Mouse (Mus musculus) Muller cell, postnatal 12 days (primary cell): ENCODE measurements at regions not wholly inside any gene's neighbourhood (a gene's known extent, or its start where the extent isn't known, plus 50 kb on each side); places are given as distances from the start of the nearest gene placed in this dataset.
A peak's percentile ranks its signal among the peaks of the same experiment; 100 is the strongest.
"Not testable (repeated sequence)": the region's sequence is repeated elsewhere in the genome, so short reads cannot be mapped to it uniquely, and the experiment has no call there.

Experiments used
- DNase-seq: peaks from one replicate; pipeline ENCODE4 v3.0.0-alpha.2; 2015; ENCODE audit errors: inconsistent ontology term

DNA sequence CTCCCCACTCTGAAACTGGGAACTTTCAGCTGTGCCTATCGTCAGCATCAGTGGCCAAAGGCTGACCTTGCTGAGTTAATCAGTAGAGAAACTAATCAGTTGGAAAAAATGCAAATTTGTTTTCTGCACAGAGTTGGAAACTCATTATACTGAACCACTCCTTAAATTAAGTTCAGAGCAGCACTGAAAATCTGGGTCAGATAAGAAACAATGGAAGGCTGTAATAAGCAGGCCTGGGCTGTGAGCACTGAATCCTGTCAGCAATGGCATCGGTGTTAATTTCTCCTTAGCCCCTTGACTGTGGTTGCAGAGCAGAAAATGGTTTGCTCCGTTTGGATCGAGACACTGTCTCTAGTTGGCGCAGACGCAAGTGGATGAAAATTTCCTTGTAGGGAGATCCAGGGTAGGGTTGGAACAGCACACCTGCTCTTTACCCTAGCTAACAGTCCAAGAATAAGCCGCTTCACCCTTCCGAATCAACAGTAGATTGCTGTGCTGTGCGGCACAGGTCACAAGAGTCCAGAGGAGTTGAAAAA is 289.4 kb downstream of the Tox3 start:
- peak; percentile 81 for DNase-seq

- DNase-seq: no peak
These were observed 291.8 kb downstream of the Tox3 start for GRCm38 (mm10) chr8:90056331-90056730.

DNA sequence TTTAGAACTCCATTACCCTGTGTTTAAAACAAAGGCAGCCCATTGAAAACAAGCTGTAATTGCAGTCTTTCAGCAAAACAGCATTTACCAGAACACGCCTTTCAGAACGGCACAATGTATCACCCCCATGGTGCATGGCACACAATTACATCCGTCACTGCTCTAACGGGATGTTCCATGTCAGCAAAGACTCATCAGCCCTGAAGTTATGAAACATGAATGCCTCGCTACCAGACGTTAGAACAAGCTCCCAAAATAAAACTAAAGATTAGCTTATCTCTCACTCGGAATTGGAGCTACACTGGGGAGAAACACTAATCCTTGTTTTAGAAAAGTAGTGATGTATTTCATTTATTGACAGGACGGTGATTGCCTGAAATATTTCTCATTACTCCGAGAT is 301.4 kb downstream of the Tox3 start:
- DNase-seq: no peak

DNA sequence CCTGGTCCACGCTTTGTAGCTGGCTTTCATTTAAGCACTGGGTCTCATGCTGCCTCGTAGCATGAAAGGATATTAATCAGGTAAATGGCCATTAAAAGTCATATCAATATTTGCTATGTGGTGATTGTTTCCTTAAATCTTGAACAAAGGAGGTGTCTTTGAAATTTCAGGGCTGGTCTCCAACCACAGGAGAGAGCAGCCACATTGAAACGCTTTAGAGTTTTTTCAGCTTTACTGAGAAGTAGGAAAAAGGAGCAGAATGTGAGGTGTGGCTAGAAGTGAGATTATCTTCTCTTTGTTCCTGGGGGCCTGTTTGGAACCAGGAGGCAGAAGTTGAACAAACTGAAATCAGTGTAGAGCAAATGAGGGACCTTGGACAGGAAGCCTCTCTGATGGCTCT is 311.7 kb downstream of the Tox3 start:
- DNase-seq: no peak

DNA sequence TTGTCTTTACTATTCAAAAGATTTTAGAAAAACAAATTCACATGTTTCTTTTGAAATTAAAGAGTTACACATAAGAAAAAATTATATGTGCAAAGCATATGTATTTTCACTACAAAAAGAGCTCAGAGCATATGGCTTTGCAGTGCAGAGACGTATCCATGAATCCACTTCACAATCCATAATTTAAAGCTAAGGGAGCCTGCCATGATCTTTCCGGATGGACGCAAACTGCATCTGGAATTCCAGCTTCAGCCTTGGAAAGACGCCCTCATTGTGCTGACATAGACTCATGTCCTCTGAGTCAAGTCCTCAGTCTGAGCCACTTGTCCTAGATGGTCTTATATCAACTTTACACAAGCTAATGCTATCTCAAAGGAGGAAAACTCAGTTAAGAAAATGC is 315.6 kb downstream of the Tox3 start:
- DNase-seq: no peak

- DNase-seq: no peak
These were observed 316.9 kb downstream of the Tox3 start for GRCm38 (mm10) chr8:90031220-90031619.

GRCm38 (mm10) chr8:90017958-90018357 is 330.2 kb downstream of the Tox3 start:
- not testable (repeated sequence) for DNase-seq

GRCm38 (mm10) chr8:90013755-90014154 is 334.4 kb downstream of the Tox3 start:
- no peak for DNase-seq

GRCm38 (mm10) chr8:90011682-90012409 is 336.3 kb downstream of the Tox3 start:
- DNase-seq: no peak

DNA sequence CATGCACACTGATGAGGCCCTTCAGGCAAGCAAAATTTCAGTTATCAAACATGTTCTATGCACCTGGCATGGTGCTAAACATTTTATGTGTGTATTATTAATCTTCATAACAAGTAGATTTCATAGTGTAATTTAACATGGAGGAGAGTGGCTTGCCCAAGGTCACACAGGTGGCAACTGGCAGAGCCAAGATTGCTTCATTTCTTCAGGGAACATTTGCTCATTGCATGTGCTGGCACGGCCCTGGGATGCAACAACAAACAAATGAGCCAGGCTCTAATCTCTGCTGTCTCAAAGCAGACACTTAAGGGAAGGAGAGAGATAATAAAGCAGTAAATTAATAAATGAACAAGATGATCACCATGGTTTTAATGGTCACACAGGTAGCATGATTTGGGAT is 338.7 kb downstream of the Tox3 start:
- no peak for DNase-seq

- peak; percentile 64 for DNase-seq
These were observed 347.1 kb downstream of the Tox3 start for GRCm38 (mm10) chr8:90000899-90001640.

DNA sequence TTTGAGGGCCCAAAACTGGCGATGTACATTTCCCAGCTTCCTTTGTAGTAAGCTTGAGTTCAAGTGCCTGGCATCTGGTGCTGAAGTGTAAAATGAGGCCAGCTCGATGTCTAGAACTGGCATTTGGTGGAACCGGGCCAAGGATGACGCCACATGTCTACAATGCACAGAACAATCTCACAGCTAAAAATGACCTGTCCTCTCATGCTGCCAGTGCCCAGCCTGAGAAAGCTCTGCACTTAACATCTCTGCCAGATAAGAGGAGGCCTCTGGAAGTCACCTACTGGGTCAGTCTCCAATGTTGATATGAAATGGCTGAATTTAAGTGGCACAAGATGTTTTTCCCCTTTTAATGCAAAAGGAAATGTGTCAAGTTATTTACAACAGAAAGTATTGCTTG is 354.4 kb downstream of the Tox3 start:
- DNase-seq: peak; percentile 73

- DNase-seq: no peak
These were observed 364.3 kb downstream of the Tox3 start for GRCm38 (mm10) chr8:89983859-89984258.

GRCm38 (mm10) chr8:89982551-89982950 is 365.6 kb downstream of the Tox3 start:
- DNase-seq: no peak

- DNase-seq: no peak
These were observed 366.8 kb downstream of the Tox3 start for GRCm38 (mm10) chr8:89981320-89981719.

DNA sequence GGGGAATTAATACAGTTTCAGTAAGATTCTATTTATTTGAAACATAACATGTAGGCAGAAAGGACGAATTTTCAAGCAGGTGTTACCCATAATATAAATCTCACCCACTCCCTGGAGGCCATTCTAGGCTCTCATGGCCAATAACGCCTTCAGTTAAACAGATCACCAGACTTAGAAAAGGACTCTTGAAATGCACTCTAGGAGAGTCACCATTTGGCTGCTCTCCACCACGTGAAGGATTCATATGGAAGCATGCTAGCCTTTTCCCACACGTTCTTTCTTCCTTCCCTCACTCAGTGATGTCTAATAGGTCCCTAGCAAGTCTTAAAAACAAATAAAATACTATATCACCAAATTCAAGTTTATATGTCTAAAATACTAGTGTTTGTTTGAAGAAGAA is 367.7 kb downstream of the Tox3 start:
- DNase-seq: no peak

DNA sequence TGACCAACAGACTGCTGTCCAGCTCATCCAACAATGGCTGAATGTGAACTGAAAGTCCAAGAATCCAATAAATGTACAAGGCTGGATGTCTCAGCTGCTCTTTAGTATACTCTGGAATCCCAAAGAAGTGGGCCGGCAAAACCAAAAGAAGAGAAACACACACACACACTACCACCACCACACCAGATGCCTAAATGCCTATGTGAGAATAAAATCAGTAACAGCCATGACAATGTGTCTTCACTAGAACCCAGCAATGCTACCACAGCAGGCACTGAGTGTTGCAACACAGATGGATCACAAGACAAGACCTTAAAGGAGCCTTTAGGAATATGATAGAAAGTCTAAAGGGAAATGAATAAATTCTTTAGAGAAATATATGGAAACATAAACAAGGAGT is 385.3 kb downstream of the Tox3 start:
- no peak for DNase-seq

DNA sequence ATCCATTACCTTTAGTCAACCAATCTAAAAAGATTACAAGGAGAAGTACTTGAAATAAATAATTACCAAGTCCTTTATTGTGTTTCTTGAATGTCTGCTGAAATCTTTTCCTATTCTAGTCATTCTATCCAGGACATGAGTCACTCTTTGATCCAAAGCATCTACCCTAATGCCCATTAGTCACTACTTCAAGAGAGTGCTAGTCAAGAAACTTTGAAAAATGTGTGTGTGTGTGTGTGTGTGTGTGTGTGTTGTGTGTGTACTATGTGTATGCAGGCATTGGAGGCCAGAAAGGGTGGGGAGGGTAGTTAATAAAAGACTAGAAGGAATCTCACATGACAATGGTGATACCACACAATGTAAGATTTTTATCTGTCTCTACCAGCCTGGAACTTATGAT is 390.7 kb downstream of the Tox3 start:
- DNase-seq: peak; percentile 76

DNA sequence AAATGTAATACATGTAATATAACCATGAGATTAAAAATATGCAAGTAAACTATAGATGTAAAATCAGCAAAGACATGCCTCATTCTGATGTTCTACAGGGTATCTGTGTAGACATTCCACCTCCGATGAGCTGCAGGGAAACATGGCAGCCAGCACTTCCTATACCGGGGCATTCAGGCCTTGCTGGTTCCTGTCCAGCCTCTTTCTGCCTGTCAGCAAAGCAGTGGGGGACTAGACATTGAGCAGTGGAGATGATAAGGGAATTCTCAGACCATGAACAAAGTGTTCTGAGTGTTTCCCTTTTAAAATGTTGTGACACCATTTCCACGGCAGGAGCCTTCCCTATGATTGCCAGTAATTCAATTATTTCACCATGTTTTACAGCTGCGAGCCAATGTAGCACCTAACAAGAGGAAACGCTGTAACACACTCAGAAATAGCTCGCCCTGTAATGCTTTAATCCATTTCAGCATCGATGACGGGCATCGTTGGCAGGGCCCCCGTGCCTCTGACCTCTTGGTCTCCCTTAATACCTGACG is 391.6 kb downstream of the Tox3 start:
- DNase-seq: peak; percentile 16

DNA sequence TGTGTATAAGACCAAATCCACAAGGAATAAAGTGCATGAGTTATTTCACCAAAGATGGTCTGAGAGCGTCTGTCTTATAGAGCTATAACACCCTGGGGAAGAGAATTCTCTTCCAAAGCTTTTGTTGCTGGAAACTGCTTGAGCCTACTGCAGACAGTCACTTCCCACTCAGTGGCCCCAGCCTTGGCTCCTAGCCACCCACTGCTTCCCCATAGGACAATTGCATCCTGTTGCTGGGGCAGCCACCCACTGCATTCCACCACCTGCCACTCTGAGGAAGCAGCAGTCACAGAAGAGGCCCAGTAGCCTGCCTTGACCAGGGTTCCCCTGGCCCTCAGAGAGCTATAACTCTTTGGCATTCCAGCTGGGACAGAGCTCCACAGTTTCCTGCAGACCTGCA is 409.3 kb downstream of the Tox3 start:
- peak; percentile 92 for DNase-seq

- DNase-seq: no peak
These were observed 413.6 kb downstream of the Tox3 start for GRCm38 (mm10) chr8:89934521-89934920.

DNA sequence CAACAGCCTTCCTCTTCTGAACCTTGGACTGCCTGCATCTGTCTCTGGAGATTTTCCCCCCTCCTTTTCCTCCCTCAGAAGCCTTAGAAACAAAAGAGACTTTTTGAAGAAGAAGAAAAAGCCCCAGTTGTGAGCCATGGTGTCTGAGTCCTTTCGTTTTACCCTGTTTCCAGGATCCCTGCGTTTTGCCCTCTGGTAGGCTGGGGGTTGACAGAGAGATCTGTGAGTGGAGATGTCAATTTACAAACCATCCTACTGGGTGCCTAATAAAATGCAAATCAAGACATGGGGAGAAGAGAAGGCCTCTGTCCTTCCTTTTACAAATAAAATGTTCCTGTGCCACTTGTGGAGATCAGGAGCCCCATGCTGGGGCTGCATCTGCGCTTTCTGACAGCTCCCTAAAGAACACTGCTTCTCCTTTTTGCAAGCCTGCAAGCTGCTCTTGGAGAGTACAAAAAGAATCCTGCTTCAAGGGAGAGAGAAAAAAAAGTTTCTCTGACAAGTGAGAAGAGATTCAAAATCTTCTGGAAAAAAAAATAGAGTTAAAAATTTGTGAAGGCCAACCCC is 421.4 kb downstream of the Tox3 start:
- no peak for DNase-seq
